Mouse (Mus musculus) lung, embryonic 14.5 days (tissue): ENCODE data around the gene H1f0. TPM values are rescaled to one million over a fixed set of nuclear protein-coding genes. Genes with fewer than 3 reads are reported as not detected.

ENCODE experiments used
- ATAC-seq: fragments of 200-750 bp; cut with Nextera tagmentation; 2 replicates; pipeline ENCODE4 v1.8.0; 2017; ENCODE audit warnings: mild to moderate bottlenecking, moderate TSS enrichment, moderate library complexity; ENCODE audit not compliant: insufficient read depth
- DNase-seq: peaks from one replicate; pipeline ENCODE4 v3.0.0-alpha.2; 2015
- H3K27ac ChIP-seq: fragments of 300-500 bp; sonication (generic); 2 replicates; pipeline ENCODE4 v1.5.1; 2014; ENCODE audit warnings: low read depth, mild to moderate bottlenecking, moderate library complexity
- H3K27me3 ChIP-seq: fragments of 300-500 bp; sonication (generic); 2 replicates; pipeline ENCODE4 v1.6.1; 2014; ENCODE audit warnings: low read length, control low read depth; ENCODE audit not compliant: insufficient read depth
- H3K36me3 ChIP-seq: fragments of 300-500 bp; sonication (generic); 2 replicates; pipeline ENCODE4 v1.6.1; 2014; ENCODE audit warnings: control low read depth; ENCODE audit not compliant: insufficient read depth
- H3K4me1 ChIP-seq: fragments of 300-500 bp; sonication (generic); 2 replicates; pipeline ENCODE4 v1.6.1; 2014; ENCODE audit warnings: antibody characterized with exemption, control low read depth; ENCODE audit not compliant: insufficient read depth
- H3K4me2 ChIP-seq: fragments of 300-500 bp; sonication (generic); 2 replicates; pipeline ENCODE4 v1.6.1; 2014; ENCODE audit warnings: mild to moderate bottlenecking
- H3K4me3 ChIP-seq: fragments of 300-500 bp; sonication (generic); 2 replicates; pipeline ENCODE4 v1.5.1; 2014; ENCODE audit warnings: low read depth, low read length
- H3K9ac ChIP-seq: fragments of 300-500 bp; sonication (generic); 2 replicates; pipeline ENCODE4 v1.6.1; 2014
- H3K9me3 ChIP-seq: fragments of 300-500 bp; sonication (generic); 2 replicates; pipeline ENCODE4 v1.6.1; 2016; ENCODE audit warnings: low read depth, low read length, control low read depth
- CTCF ChIP-seq: IDR thresholded peaks from 2 replicates; pipeline ENCODE4 v1.5.1; 2016; ENCODE audit warnings: antibody characterized with exemption, low read depth
- WGBS: fragments of 180-500 bp; shearing (Covaris S2); extraction: QIAGEN DNeasy Blood & Tissue Kit; methylation state at CpG from one replicate; pipeline ENCODE4 v1.1.7; 2014; 5-methylcytosine and 5-hydroxymethylcytosine counted together
- polyA plus RNA-seq: library from polyadenylated mRNA; unstranded; fragments of >200 nt; fragmentation: Nextera tagmentation; extraction: Ambion mirVana; gene quantifications from 2 replicates; pipeline ENCODE4 v1.2.1, GENCODE M21; 2014

Gene H1f0
- polyA plus RNA-seq, 1 experiment from 2014 or later, result 201 TPM

DNA sequence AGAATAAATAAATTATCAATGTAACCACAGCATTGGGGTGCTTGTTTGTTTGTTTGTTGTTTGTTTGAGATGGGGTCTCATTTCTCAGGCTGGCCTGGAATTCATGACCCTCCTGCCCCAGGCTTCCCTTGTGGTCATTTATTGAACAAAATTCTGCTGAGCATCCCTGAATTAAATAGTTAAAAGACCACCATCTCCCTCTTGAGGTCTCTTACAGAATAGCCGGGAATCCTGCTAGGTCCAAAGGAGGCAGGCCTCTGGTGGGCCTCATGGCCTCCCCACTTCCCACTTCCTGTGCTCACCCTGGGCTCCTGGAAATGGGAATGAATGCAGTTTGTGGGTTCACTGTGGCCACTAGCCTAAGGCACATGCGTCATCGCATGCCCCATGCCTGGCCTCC lies 9.4 kb upstream of the H1f0 start:
- Histone ChIP-seq H3K27ac (no peak overlapping the region), H3K4me2 (no peak overlapping the region), H3K4me3 (no peak overlapping the region), H3K9me3 (no peaks in the 10 kb centered on the region), H3K27me3 (no peaks in the 10 kb centered on the region), H3K9ac (no peak overlapping the region), H3K4me1 (peaks cover 7% of the 10 kb centered on the region; the same call in 1 of the 2 replicates), H3K36me3 (no peaks in the 10 kb centered on the region)
- peak; percentile 62 for TF ChIP-seq CTCF
- peak; percentile 75 for DNase-seq
- 60% methylated on average over 3 of the region's 3 CpGs for WGBS
- ATAC-seq, result no peak; the same call in 1 of the 2 replicates

DNA sequence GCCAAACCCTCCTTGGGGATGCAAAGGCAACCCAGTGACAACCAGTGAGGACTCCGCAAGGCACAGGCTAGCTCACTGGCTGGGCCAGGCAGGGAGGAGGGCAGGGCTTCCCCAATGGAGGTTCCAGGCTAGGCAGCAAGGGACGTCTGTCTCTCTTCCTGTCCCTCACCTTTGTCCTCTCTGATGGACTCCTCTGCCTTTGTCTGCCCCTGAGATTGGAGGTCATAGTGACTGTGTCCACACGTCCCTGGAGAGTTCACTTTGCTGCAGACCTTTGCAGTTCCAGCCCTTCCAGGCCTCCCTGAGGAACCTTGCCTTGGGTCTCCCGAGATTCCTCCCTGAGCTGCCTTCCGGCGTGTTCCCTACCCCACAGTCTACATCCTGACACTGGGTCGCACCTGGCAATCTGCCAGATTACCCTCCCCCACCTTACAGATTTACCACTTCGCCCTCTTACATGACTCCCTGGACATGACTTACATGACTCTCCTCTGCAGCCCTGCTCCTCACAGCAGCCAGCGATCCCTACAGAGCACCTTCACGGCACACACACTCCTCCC lies 5.5 kb upstream of the H1f0 start:
- ATAC-seq (no peak), DNase-seq (peak; percentile 39)
- Histone ChIP-seq H3K27ac (no peak overlapping the region), H3K4me2 (no peak overlapping the region), H3K4me3 (no peak overlapping the region), H3K27me3 (no peaks in the 10 kb centered on the region), H3K36me3 (no peaks in the 10 kb centered on the region), H3K9me3 (no peaks in the 10 kb centered on the region), H3K9ac (no peak overlapping the region), H3K4me1 (peaks cover 19% of the 10 kb centered on the region; the same call in 1 of the 2 replicates)
- no peak for TF ChIP-seq CTCF
- 39% methylated on average over 10 of the region's 10 CpGs for WGBS

DNA sequence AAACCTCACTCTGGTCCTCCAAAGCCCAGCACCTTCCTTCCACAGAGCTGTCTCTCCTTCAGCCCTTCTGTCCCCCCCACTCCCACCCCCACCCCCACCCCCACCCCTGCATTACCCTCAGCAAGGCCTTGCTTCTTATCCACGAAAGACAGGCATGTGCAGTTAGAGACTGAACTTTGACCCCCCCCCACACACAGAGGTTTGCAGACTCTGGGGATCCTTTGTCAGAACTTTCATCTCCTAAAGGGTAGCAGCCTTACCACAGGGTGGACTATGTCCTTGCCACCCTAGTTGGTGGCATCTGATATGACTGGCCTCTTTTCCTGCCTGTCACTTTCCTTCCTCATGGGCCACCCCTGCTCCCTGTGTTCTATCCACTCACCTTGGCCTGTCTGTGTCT lies 4.9 kb upstream of the H1f0 start:
- TF ChIP-seq CTCF, result no peak
- Histone ChIP-seq H3K27me3 (no peaks in the 10 kb centered on the region), H3K27ac (no peak overlapping the region), H3K36me3 (no peaks in the 10 kb centered on the region), H3K4me3 (no peak overlapping the region), H3K4me1 (peaks cover 19% of the 10 kb centered on the region; the same call in 1 of the 2 replicates), H3K4me2 (no peak overlapping the region), H3K9me3 (no peaks in the 10 kb centered on the region), H3K9ac (no peak overlapping the region)
- ATAC-seq (no peak), DNase-seq (no peak)
- 35% methylated on average over 1 of the region's 1 CpGs for WGBS

DNA sequence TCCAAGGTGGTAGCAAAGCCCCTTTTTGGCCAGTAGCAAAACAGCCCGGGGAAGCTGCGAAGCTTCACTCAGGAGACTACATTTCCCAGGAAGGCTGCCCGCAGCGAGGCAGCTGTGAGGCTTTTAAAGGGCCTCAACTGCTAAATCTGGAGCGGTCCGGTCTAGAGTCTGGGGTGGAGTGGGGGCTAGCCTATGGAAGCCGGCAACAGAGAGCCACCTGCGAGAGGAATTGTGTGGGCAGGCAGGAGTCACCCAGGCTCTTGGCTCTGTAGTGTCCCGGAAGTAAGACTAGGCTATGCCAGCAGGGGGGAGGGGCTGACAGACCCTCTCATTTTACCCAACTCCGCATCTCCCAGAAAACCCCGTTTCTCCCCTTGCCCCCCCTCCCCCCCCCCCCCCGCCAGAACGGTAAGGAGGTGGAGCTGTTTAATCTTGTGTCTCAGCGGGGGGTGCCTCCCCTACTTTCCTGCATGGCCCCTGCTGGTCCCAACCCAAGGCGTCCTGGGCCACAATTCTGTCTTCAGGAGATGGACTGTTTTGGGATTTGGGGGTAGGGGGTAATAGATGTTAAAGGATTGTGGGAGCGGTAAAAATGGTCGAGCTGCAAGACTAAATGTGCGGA lies 2.5 kb upstream of the H1f0 start:
- no peak overlapping the region for H3K4me3 ChIP-seq
- H3K4me1 ChIP-seq, result peaks cover 19% of the 10 kb centered on the region; the same call in 1 of the 2 replicates
- DNase-seq, result peak; percentile 32
- TF ChIP-seq CTCF, result no peak
- WGBS, result 13% methylated on average over 17 of the region's 18 CpGs
- ATAC-seq, result no peak
- no peaks in the 10 kb centered on the region for H3K36me3 ChIP-seq
- peak overlapping the region; percentile 11; the same call in 1 of the 2 replicates for H3K9ac ChIP-seq
- no peaks in the 10 kb centered on the region for H3K27me3 ChIP-seq
- no peaks in the 10 kb centered on the region for H3K9me3 ChIP-seq
- peak overlapping the region; percentile 43 for H3K4me2 ChIP-seq
- no peak overlapping the region for H3K27ac ChIP-seq

DNA sequence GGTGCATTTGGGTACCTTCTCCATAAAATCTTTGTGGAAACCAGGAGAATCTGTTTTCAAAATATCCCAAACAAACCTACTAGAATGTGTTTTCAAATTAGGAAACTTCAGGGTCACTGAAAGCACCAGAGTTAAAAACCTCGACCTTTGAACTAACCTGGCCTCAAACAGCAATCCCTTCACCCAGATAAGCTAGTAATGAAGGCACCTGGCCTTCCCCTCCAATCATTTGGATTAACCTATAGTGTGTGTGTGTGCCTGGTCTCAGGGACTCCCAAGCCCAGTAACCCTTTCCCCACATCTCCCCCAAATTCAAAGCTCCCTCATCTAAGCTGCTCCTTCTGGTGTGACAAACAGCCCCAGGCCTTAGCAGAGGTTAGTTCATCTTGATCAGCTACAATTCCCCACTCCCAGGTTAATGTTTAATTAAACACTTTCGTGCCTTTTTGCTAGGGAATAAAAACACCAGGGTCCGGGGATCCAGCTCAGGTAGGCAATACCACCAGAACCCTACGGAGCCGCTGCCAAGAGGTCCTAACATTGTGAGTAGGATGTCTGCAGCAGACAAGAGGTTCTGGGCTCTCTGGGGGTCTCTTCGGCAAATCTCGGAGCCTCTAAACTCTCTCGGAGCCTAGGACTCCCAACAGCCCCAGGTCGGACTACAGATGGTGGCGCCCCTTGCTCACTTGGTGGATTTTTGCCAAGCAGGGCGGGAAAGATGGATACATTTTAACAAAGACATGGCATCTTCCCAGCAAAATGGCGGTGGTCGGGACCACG lies 1.5 kb upstream of the H1f0 start:
- Histone ChIP-seq H3K36me3 (no peaks in the 10 kb centered on the region), H3K27ac (no peak overlapping the region; the same call in 1 of the 2 replicates), H3K27me3 (no peaks in the 10 kb centered on the region), H3K4me3 (peak overlapping the region; percentile 78), H3K4me2 (peak overlapping the region; percentile 97), H3K9ac (peak overlapping the region; percentile 100), H3K9me3 (no peaks in the 10 kb centered on the region), H3K4me1 (peaks cover 22% of the 10 kb centered on the region; the same call in 1 of the 2 replicates)
- no peak for ATAC-seq
- no peak for TF ChIP-seq CTCF
- WGBS, result 46% methylated on average over 14 of the region's 14 CpGs
- DNase-seq, result peak; percentile 69

DNA sequence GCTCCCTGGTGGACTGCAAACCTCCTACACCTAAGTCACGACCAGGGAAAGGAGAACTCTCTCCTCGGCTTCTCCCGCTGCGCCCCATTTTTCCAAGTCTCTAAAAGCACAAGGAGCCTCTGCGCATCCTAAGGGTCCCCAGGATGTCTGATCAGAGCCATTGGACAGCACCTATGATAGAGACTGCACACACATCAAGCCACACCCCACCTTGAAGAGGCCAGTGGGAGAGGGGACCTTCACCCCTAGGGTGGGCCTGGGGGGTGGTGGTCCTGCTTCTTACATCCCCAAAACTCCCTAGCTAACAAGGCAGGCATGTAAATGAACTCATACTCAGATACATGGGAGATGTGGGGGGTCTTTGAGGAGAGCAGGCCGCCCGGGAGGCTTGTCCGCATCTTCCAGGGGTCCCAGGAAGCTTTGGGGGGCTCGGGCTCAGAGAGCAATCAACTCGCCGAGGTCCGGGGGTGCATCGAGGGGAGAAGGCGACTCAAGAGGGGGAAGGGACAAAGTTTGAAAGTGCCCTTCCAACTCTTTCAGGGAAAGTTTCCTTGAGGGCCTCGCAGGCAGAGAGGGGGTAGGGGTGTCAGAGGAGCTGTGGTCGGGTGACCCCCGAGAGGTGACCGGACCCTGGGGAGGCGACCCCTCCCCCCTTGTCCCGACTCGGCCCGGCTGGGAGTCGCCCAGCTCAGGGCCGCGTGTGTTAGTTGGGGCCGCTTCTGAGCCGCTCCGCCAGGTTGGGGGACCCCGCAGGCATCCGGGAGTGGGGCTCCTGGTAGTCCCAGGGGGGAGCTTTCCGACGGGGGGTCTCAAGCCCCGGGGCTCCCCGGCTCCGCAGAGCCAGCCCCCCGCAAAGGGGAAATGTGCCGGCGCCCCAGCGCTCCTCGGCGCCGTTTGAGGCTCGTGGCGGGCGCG lies 702 bp upstream of the H1f0 start:
- Histone ChIP-seq H3K36me3 (no peaks in the 10 kb centered on the region), H3K4me1 (peaks cover 21% of the 10 kb centered on the region; the same call in 1 of the 2 replicates), H3K4me3 (peak overlapping the region; percentile 78), H3K27me3 (no peaks in the 10 kb centered on the region), H3K27ac (peak overlapping the region; percentile 99), H3K4me2 (peak overlapping the region; percentile 97), H3K9me3 (no peaks in the 10 kb centered on the region), H3K9ac (peak overlapping the region; percentile 100)
- TF ChIP-seq CTCF, result no peak
- peak; percentile 48 for DNase-seq
- 5% methylated on average over 45 of the region's 46 CpGs for WGBS
- no peak for ATAC-seq
